Mouse (Mus musculus) yolk sac, embryonic 10.5 days (tissue): ENCODE results near the gene Inha.

Source experiments
- DNase-seq: peaks from one replicate; pipeline ENCODE4 v3.0.0-alpha.2; 2017; ENCODE audit warnings: low spot score

Inha gene

GRCm38 (mm10) chr1:75507006-75507405, at the start of gene Inha:
Gene Inha, plus strand, starts transcription at chr1:75507077.
- no peak for DNase-seq

- no peak for DNase-seq
Measured at GRCm38 (mm10) chr1:75457710-75458024, 49.2 kb upstream of the Inha start.

GRCm38 (mm10) chr1:75458025-75458788, 48.7 kb upstream of the Inha start:
- DNase-seq = peak; percentile 78

- DNase-seq = peak; percentile 81
Measured at GRCm38 (mm10) chr1:75458789-75459684, 47.8 kb upstream of the Inha start.

- no peak for DNase-seq
Measured at GRCm38 (mm10) chr1:75460297-75460696, 46.6 kb upstream of the Inha start.

- DNase-seq = no peak
Measured at GRCm38 (mm10) chr1:75462636-75463035, 44.2 kb upstream of the Inha start.

GRCm38 (mm10) chr1:75463652-75464204, 43.1 kb upstream of the Inha start:
- DNase-seq = no peak

GRCm38 (mm10) chr1:75467215-75467927, 39.5 kb upstream of the Inha start:
- peak; percentile 69 for DNase-seq

- DNase-seq = no peak
Measured at GRCm38 (mm10) chr1:75469287-75469825, 37.5 kb upstream of the Inha start.

- no peak for DNase-seq
Measured at GRCm38 (mm10) chr1:75476441-75476840, 30.4 kb upstream of the Inha start.

GRCm38 (mm10) chr1:75477264-75477965, 29.5 kb upstream of the Inha start:
- DNase-seq = peak; percentile 75

- no peak for DNase-seq
Measured at GRCm38 (mm10) chr1:75477966-75478290, 28.9 kb upstream of the Inha start.

- DNase-seq = peak; percentile 67
Measured at GRCm38 (mm10) chr1:75478497-75478896, 28.4 kb upstream of the Inha start.

- peak; percentile 99 for DNase-seq
Measured at GRCm38 (mm10) chr1:75478916-75479634, 27.8 kb upstream of the Inha start, which contains the start of the genes Chpf and Tmem198. Gene Chpf, minus strand, starts transcription at chr1:75479307. Gene Tmem198, plus strand, starts transcription at chr1:75479532.

- no peak for DNase-seq
Measured at GRCm38 (mm10) chr1:75479635-75479989, 27.3 kb upstream of the Inha start.

GRCm38 (mm10) chr1:75480036-75480435, 26.8 kb upstream of the Inha start:
- no peak for DNase-seq

GRCm38 (mm10) chr1:75480735-75481134, 26.1 kb upstream of the Inha start:
- DNase-seq = no peak

GRCm38 (mm10) chr1:75486561-75486960, 20.3 kb upstream of the Inha start:
- no peak for DNase-seq

- no peak for DNase-seq
Measured at GRCm38 (mm10) chr1:75487040-75487404, 19.9 kb upstream of the Inha start.

GRCm38 (mm10) chr1:75487405-75488161, 19.3 kb upstream of the Inha start:
- peak; percentile 88 for DNase-seq
